Mouse (Mus musculus): ENCODE results near the gene Dnm3. TPM values are rescaled to one million over a fixed set of nuclear protein-coding genes. Genes with fewer than 3 reads are reported as not detected.
"Not testable (repeated sequence)": the region's sequence is repeated elsewhere in the genome, so short reads cannot be mapped to it uniquely, and the experiment has no call there.

Gene Dnm3
- total RNA-seq, 1 experiment from 2014 or later: 10.4 TPM

DNA sequence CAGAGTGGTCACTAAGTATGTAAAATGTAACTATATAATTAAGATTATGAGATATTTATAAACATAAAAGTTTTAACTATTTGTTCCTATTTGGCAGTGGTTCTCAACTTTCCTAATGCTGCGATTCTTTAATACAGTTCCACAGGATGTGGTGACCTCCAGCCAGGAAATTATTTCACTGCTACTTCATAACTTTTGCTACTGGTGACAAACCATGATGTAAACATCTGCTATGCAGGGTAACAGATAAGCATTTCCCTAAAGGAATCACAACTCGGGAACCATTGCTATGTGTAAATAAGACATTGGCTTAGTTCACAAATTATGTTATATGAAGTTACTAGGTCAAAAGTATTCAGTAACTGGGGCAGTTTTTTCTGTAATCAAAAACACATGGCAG, 48.9 kb downstream of the Dnm3 start:
- DNase-seq: no peak

DNA sequence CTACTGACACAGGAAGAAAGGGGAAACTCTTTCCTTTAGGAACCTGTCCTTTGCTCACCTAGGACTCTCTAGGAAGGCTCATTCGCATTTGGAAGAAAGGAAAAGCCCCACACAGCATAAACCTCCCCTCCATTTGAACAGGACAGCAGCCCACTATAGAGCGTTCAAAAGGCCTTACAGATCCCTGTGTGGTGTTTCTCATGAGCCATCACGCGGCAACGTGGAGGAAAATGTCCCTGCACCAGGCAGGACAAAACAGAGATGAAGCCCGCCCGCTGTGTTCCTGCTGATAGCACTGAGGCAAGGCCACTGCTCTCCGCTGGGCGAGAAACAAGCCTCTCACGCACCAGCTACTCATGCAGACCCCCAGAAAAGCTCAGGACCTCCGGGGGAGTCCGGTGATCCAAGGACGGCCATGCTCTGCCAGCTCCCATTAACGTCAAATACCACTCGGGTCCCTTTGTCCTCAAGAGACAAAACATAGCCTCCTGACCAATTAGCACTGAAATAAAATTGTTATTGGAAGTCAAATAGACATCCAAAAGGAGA, 51.8 kb downstream of the Dnm3 start:
- no peak for DNase-seq

DNA sequence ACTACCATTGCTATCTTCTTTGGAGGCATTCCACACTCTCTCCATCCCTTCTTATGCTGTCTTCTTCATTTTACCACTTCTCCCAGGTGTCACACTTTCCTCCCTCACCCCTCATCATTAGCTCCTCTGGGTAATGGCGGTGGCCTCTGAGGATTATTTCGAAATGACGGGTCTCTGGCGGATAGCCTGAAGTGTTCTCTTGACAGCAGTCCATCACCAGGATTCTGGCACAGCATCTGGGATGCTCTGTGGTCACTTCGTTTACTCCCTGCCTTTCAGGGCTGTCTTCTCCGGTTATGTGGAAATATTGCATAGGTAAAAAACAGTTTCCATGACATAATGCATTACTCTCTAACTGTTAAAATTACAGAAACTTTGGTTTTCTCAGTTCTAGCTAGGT, 55.0 kb downstream of the Dnm3 start:
- DNase-seq: no peak

DNA sequence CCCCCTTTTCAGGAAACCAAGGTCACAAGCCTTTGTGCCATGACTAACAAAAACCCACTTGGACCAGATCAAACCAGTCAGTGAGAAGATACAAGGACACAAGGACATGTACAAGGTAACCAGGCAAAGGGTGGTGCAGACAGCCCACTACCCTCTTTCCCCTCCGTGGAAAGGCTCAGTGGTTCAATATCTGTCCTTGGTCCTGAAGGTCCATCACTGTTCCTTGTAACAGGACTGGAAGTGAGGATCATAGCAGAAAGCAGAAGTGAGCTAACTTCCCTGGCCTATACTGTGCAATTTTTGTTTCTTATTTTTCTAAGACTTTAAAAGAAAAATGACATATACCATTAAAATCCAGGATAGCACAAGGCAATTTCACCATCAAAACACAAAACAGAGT, 64.0 kb downstream of the Dnm3 start:
- no peak for DNase-seq

DNA sequence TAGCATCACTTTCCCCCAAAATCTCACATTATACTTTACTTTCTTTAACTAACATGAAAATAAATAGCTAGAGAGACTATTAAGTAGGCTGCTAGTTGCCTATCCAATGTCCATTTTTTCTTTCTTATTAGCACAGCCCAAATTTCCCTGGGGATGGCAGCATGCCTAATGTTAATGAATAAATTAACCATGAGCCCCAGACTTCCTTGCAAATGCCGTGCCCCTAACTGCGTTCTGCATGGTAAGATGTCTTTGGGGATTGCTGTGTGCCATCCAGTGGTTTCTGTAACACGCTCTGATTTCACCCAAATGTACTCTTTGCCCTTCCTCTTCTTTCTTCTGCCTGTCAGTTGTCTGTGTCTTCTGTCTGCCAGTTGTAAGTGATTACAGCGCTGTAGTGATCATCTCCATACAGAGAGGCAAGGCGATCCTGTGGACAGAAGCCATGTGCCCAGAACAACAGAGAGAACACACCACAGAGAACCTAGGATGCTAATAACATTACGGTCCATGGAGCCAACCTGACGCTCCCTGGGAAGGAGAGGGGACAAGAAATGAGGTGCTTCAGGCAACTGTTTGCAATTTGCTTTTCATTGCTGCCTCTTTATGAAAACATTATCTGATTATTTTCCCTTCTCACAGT, 64.9 kb downstream of the Dnm3 start:
- no peak for DNase-seq

DNA sequence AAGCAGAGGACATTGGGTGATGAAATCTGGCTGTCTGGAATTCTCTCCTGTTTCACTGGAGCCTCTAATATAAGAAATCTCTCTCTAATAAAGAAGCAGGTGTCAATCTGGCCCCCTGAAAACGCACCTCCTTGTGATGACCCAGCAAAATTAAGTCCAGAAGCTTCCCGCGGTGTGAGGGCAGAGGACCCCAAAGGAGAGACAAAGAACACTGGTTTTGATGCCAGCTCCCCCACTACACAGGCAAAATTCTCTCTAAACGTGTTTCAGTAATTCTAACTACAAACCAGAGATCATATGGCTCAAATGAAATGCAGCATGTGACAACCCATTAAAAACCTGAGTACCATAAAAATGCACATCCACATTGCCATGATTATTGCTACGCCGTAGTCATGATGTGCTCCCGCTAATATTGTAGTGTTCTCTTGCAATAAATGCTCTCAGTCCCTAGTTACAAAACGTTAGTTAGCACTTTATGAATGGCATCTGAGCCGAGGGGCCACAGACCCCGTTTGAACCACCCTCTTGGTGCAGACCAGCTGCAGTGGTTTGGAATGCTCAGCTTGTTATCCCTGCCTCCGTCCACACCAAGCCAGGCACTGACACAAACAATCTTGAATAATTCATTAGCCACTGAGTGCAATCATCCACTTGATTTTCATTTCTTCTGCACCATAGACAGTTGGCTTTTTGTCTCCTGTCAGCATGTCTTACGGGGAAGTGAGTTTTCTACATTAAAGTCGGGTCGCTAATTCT, 67.4 kb downstream of the Dnm3 start:
- DNase-seq: no peak

DNA sequence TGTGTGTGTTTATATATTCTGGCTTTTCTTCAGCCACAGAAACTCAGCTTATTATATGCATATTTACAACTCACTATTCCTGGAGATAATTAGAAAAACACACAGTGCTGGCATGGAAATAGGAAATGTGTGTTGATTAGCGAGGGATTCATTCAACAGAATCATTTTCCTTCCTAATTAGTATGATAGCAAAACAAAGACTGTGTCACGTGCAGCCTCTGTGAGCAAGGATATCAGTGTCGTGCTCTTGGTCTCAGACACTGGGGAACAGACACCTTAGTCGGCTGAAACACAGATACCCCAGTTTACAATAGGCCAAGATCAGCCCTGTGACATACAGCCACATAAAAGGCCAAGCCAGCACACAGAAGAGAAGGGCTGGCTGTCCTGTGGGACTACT, 83.3 kb downstream of the Dnm3 start:
- no peak for DNase-seq

DNA sequence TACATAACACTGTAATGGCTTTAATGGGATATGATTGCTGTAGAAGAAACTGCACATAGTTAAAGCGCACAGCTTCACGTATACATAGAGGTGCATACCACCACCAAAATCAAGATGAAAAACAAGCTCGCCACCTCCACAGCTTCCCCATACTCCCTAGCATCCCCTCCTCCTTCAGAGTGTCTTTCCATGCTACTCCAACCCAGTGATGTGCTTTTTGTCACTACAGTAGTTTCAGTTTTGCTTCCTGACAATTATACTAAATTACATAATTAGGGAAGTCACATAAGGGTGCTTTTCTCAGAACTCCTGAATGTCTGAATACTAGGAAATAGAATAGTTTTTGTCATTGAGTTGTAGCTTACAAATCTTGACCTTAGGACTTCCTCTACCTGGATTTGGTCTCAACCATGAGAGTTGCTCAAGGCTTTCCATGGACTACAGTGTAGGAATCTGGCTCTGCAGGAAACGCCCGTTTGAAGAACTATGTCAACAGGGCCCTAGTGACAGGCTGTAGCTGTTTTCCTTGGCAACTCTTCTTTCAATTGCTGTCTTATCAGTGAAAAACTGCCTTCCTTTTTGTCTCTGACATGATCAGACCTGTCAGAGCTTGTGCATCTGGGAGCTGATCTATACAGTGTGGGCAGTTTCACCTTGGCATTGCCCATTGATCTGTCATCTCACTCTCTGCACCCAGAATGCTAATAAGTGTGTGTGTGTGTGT, 89.2 kb downstream of the Dnm3 start:
- peak; percentile 7 for DNase-seq

DNA sequence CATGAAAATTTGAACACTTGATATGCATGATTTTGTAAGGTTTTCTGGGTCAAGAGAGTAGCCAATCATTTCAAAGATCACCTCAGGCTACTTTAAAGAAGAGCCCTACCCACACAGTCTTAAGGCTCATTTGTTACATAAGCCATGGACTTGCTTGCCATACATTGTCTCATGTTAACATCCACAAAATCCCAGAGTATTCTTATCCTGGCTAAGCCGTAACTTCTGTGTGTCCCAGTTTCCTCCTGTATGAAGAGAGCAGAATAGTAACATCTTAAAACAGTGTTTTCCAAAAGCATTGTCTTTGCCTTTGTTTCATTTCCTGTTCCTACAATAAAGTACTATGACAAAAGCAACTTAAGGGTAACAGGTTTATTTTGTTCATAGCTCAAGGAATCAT, 104.8 kb downstream of the Dnm3 start:
- DNase-seq: not testable (repeated sequence)

DNA sequence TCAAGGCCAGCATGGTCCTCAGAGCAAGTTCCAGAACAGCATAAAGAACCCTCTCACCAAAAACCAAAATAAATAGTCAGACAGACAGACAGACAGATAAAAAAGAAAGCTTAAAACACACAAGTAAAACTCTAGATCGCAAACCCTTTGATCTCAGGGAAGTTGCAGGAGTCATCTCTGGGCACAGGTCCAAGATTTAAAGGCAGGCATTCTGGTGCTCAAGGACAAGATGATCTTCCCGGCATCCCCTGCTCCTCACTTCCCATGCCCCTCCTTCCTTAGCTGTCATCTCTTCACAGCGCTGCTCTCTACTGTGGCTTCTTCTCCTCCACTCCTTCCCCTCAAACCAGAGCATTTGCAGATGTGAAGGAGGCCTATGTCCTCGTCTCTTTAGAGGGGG, 108.1 kb downstream of the Dnm3 start:
- peak; percentile 72 for DNase-seq

DNA sequence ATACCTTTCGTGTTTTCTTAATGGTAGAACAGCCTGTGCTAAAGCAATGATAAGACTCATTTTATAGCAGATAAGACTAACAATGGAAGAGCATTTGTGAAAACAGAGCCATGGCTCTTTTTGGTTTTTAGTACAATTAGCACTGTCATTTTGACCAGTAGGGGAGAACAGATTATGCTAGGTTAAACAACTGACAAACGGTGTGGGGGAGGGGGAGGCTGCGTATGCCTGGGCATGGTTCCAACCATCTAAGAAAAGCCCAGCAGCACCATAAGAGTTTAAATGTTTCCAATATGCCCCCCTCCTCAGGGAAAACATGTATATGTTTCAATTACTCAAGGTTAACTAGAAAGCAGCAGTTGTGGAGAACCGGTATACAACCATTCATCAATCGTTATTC, 115.9 kb downstream of the Dnm3 start:
- DNase-seq: peak; percentile 16

DNA sequence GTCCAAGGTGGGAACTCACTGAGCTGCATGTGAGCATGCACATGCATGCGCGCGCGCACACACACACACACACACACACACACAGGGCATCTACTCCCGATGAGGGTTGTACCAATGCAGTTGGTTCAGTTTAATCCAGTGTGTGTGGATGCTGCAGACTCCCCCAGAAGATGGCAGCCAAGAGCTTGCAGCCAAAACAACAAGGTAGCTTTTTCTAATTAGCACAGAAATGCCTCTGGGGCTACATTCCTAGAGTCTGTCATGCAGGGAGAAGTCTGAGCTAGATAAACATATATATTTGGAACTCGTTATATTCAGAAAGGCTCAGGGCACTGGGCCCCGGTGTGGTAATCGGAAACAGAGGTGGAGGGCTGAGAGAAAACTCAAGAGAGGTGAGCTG, 118.6 kb downstream of the Dnm3 start:
- DNase-seq: peak; percentile 63

DNA sequence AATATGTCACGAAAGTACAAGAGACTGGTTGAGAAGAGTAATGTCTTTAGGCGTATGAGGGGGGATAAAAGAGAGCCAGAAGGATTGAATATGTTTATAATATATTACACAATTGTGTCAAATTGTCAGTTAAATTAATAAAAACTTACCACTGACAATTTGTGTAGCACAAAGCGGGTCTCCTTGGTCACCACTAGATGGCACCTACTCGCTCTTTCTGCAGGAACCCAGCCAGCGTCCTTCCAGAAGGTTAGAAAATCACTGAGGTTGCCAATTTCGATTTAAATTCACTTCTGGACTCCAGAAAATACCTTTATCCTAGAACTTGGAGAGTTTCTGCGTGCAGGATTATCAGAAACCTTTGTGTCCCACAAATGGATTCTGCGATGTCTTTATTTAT, 119.8 kb downstream of the Dnm3 start:
- DNase-seq: peak; percentile 74

DNA sequence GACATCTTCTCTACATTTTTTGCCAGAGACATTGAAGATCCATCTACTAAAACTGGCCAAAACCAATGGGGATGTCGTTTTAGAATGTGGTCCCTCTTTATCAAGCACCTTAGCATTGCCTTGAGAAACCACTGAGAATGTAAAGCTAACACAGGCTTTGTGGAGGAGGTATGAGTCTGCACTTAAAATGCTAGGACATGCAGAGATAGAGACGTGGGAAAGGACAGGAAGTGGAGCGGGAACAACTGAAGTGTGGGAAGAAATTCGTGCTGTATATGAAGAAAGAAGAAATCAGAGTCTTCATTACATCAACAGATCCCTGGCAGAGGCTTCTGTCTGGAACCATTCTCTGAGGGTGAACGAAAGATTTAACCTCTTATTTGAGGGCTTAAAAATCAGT, 121.4 kb downstream of the Dnm3 start:
- no peak for DNase-seq

DNA sequence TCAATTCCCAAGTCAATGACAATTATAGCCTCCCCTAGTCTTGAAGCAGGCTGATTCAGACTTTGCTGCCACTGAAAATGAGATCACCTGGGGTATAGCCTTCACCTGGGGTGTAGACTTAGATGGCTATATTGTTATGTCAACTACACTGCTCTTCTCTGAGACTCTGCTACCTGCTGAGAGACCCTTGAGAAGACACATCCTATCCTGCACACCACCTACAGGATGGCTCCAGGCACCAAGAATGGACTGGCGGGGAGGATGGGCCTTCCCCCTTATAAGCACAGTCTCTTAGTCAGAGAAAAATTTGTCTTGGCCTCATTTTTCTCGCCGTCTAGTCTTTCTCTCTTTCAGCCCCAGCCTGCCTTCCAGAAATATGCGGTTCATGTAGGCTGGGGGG, 123.1 kb downstream of the Dnm3 start:
- DNase-seq: no peak

DNA sequence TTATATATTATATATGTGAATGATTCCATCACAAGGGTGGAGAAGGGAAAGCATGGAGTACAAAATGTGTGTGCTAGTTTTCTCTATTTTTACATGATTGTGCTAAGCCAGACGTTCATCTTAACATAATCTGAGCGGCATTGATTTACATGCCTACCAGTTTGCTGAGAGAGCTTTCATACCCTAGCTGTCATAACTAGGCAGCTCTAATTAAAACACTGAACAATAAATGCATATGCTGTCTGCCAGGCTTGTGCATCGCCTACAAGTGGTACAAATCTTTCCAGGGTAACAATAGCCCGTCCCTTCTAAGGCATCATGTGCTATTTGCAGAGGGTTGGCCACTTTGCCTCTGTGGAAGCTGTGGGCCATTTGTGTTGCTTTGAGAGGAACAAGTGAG, 124.0 kb downstream of the Dnm3 start:
- DNase-seq: no peak

DNA sequence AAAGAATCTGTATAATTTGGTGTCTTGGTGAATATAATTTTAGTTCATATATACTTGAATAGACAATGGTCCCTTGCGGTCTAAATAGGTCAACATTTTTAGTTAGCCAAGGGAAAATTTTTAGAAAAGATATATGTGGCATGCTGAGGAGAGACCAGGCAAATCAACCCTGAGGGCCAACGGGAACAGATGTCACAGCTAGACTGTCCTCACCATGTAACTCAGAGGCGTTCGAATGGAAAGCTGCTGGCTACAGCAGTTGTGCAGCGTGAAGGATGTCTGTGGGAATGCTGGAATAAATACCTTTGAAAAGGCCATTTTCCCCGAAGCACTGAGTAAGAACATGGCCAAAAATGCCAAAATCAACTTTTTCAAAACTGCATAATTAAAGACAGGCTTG, 128.5 kb downstream of the Dnm3 start:
- DNase-seq: no peak

DNA sequence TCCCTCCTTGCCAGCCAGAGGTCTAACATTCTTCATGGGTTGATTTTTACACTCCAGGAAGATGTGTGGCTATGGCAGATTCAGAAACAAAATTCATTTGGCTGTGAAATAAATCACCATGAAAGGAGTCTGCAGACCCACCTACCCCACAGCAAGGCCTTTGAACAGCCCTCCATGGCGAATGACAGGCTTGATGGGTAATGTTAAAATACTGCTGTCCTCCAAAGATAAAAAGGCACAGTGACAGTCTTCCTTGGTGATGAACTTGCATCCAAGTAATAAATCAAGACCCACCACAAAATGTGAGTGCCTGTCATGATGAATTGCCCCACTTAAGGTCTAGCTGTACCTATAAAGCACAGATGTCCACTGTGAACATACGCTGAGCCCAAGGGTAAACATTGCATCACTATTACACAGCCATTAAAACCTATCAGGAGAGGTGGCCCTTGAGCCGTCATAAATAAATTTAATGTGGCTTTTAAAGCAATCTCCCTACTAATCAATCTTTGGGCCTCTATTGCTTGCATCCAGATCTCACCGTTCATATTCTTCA, 131.3 kb downstream of the Dnm3 start:
- DNase-seq: peak; percentile 21

DNA sequence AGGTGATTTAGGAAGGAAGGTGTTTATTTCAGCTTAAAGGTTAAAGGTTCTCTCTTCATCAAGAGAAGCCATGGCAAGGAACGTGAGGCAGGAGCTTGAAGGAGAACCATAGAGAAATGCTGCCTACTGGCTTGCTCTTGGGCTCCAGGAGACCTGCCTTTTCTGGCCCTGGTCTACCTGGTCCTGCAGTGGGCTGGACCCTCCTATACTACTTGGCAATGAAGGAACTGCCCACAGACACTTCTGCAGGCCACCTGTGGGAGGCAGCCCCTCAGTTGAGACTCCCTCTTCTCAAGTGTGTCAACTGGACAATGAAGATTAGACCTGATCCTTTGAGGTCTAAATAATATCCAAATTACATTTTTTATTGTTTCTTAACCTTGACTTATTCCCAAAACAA, 140.7 kb downstream of the Dnm3 start:
- no peak for DNase-seq

DNA sequence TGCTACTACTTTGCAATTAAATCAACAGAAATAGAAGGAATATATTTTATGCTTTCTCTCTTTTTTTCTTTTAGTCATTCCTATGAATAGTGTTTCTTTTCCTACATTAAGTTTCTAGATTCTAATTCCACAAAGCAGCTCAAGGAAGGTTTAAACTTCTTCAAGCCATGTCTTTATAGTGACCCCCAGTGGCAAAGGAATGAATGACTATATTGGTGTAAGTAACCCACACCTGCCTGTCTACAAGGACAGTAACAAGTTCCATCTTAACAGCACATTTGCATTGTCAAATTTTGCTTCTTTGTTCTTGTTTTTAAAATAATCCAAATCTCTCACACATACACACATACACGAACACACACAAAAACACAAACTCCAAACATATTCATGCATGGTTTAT, 141.2 kb downstream of the Dnm3 start:
- DNase-seq: no peak

DNA sequence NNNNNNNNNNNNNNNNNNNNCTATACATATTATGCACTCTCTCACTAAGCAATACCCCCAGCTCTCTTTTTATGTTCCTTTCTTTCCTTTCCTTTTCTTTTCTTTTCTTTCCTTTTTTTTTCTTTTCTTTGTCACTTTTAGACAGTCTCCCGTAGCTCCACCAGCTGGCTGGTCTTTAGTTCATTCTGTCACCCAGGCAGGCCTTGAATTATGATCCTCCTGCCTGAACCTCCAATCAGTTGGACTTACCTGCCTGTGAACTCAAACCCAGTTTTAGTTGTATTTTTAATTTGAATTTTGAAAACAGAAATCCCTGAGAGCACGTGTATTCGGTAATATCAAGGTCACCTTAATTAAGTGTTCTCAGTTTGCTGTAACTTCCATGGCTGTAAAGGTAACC, 141.6 kb downstream of the Dnm3 start:
- no peak for DNase-seq

DNA sequence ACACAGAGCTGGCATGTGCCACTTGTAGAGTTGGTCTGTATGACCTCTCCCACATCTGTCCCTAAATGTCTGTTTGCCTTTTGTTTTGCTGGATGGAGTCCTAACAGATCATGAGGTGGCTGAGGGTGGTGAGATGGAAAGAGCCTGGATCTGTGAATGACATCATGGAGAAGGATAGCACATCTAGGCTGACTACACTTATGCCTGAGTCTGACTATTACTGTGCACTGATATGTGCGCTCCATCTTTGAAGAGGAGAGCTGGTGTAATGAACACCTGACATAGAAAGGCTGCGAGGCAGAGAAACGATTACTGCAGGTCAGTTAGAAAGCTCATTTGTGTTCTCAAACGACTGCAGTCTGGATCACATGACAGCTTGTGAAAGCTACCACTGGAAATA, 149.2 kb downstream of the Dnm3 start:
- DNase-seq: no peak

DNA sequence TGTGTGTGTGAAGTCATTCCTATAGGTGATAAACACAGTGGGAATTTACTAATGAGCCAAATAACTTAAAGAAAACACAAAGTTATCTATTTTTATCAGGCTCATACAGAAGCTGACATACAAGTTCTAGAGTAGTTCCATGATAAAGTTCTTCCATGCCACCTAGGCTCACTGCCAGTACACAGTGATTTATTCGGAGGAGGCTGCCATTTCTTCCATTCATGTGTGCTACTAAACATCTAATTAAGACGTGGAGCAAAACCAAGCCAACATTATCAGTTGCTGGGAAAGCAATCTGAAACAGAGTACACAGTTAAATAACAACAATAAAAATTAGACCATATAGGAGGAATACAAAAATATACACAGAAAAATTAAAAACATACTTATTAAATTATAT, 150.2 kb downstream of the Dnm3 start:
- DNase-seq: no peak

Data from adrenal gland, postnatal 14 days (tissue).